Mouse (Mus musculus): ENCODE measurements at regions not wholly inside any gene's neighbourhood (a gene's known extent, or its start where the extent isn't known, plus 50 kb on each side); places are given as distances from the start of the nearest gene placed in this dataset.

DNA sequence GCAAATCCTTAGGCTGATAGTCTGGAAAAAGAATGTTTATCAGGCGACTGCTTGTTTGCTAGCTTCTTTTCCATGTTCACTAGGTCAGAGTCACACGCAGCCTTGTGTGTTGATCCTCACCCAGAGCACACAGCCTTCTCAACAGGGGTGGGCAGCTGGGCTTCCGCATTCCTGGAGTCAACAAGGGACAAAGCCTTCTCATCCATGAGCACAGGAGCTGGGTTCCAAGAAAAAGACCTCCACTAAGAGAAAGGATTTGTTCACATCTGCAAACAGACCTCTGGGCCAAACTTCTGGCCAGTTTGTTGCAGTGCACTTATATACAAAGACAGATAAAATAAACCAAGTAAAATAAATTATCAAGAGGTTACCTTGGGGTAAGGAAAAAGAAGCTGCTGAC is 65.6 kb upstream of the Gm45716 start:
- Histone ChIP-seq H3K27me3 (ENCODE audit: insufficient read depth, low read length) (no peaks in the 10 kb centered on the region), H3K4me1 (ENCODE audit: insufficient read depth, low read length) (no peaks in the 10 kb centered on the region), H3K9ac (replicated peaks; ENCODE audit: low read length) (no peak overlapping the region), H3K4me3 (ENCODE audit: low read length) (no peak overlapping the region), H3K9me3 (ENCODE audit: low read length) (no peaks in the 10 kb centered on the region), H3K36me3 (ENCODE audit: insufficient read depth, low read length) (no peaks in the 10 kb centered on the region), H3K27ac (no peak overlapping the region), H3K4me2 (ENCODE audit: low read depth, low read length) (no peak overlapping the region)
- 48% methylated on average over 3 of the region's 3 CpGs for WGBS
- ATAC-seq (no peak), DNase-seq (ENCODE audit: low spot score) (peak; percentile 15)
- TF ChIP-seq CTCF (IDR thresholded peaks at IDR 0.05; ENCODE audit: low read depth) = no peak

- DNase-seq (ENCODE audit: low spot score) (no peak), ATAC-seq (no peak)
- H3K9me3 ChIP-seq (ENCODE audit: low read length) = no peaks in the 10 kb centered on the region
- no peak overlapping the region for H3K9ac ChIP-seq (replicated peaks; ENCODE audit: low read length)
- H3K4me1 ChIP-seq (ENCODE audit: insufficient read depth, low read length) = no peaks in the 10 kb centered on the region
- H3K4me2 ChIP-seq (ENCODE audit: low read depth, low read length) = no peak overlapping the region
- WGBS = 53% methylated on average over 3 of the region's 3 CpGs
- H3K27me3 ChIP-seq (ENCODE audit: insufficient read depth, low read length) = no peaks in the 10 kb centered on the region
- no peak overlapping the region for H3K4me3 ChIP-seq (ENCODE audit: low read length)
- TF ChIP-seq CTCF (IDR thresholded peaks at IDR 0.05; ENCODE audit: low read depth) = 0 out of 2 replicates have a peak, but pooled peaks have one; percentile 5
- no peaks in the 10 kb centered on the region for H3K36me3 ChIP-seq (ENCODE audit: insufficient read depth, low read length)
- no peak overlapping the region for H3K27ac ChIP-seq
Measured at GRCm38 (mm10) chr11:90122709-90123108, 64.8 kb upstream of the Gm45716 start.

DNA sequence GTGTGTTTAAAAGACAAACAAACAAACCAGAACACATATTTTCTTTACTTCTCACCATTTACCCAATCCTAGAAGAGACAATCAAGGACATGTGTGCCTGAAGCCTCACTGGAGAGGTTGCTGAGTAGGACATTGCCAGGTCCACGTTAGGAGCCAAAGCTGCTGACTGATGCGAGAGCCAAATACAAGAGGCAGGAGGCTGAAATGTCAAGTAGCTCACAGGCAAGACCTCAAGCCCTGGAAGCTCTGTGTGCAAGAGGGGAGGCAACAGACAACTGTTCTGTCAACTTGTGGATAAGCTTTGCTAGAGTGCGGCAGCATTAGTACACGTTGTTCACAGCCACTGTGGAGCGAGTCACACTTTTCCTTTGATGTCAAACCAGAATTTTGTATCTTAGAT is 63.6 kb upstream of the Gm45716 start:
- Histone ChIP-seq H3K27ac (no peak overlapping the region), H3K4me3 (ENCODE audit: low read length) (no peak overlapping the region), H3K9ac (replicated peaks; ENCODE audit: low read length) (no peak overlapping the region), H3K4me1 (ENCODE audit: insufficient read depth, low read length) (no peaks in the 10 kb centered on the region), H3K9me3 (ENCODE audit: low read length) (no peaks in the 10 kb centered on the region), H3K4me2 (ENCODE audit: low read depth, low read length) (no peak overlapping the region), H3K27me3 (ENCODE audit: insufficient read depth, low read length) (no peaks in the 10 kb centered on the region), H3K36me3 (ENCODE audit: insufficient read depth, low read length) (no peaks in the 10 kb centered on the region)
- DNase-seq (ENCODE audit: low spot score) (no peak), ATAC-seq (no peak)
- TF ChIP-seq CTCF (IDR thresholded peaks at IDR 0.05; ENCODE audit: low read depth) = no peak
- 76% methylated on average over 5 of the region's 5 CpGs for WGBS

DNA sequence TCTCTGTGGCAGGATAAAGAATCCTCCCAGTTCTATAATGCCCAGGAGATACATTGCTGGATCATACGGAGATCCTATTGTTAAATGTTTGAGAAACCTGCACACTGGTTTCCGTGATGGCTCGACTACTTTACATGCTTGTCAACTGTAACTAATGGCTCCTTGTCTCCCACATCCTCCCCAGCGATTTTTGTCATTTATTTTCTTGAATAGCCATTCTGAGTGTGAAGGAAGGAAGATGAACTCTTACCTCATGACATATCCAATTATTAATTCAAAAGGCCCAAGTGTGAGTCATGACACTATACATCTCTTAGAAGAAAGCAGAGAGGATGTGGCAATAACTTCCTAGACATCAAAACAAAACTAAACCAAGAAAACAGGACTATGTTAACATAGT is 61.2 kb upstream of the Gm45716 start:
- ATAC-seq = no peak
- H3K36me3 ChIP-seq (ENCODE audit: insufficient read depth, low read length) = no peaks in the 10 kb centered on the region
- no peak overlapping the region for H3K4me3 ChIP-seq (ENCODE audit: low read length)
- no peak overlapping the region for H3K27ac ChIP-seq
- H3K9me3 ChIP-seq (ENCODE audit: low read length) = no peaks in the 10 kb centered on the region
- no peak overlapping the region for H3K4me2 ChIP-seq (ENCODE audit: low read depth, low read length)
- peaks cover 12% of the 10 kb centered on the region; the same call in 1 of the 2 replicates for H3K4me1 ChIP-seq (ENCODE audit: insufficient read depth, low read length)
- WGBS = 36% methylated on average over 4 of the region's 4 CpGs
- no peak for DNase-seq (ENCODE audit: low spot score)
- TF ChIP-seq CTCF (IDR thresholded peaks at IDR 0.05; ENCODE audit: low read depth) = no peak
- H3K27me3 ChIP-seq (ENCODE audit: insufficient read depth, low read length) = no peaks in the 10 kb centered on the region
- H3K9ac ChIP-seq (replicated peaks; ENCODE audit: low read length) = no peak overlapping the region

DNA sequence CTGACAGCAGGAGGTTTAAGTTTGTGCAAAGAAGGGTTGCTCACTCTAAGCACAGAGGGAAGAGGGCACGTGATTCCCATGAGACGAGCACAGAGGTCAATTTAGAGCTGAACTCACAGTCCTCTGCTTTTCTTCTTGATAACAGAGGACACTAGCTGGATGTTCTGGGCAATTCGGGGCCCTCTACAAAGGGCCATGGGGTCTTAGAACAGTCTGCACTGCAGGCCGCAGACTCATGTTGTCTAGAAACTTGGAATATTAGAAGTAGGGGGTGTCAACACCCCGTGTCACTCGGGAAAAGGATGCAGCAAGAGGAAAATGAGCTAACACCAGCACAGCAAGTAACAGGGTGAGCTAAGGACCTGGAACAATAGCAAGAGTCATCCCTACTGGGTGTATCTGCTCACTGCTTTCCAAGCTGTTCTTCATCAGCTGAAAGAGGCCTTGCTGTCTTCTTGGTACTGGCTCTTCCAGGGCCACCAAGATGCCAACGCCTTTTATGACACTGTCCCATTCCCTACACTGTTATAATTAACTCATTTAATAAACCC is 58.5 kb upstream of the Gm45716 start:
- no peaks in the 10 kb centered on the region for H3K9me3 ChIP-seq (ENCODE audit: low read length)

GRCm38 (mm10) chr11:90129793-90130624 is 57.5 kb upstream of the Gm45716 start:
- peak; percentile 23 for DNase-seq (ENCODE audit: low spot score)
- H3K27ac ChIP-seq = 0 out of 2 replicates have a peak overlapping the region, but pooled peaks have one; percentile 7
- H3K9me3 ChIP-seq (ENCODE audit: low read length) = no peaks in the 10 kb centered on the region
- ATAC-seq = 0 out of 2 replicates have a peak, but pooled peaks have one; percentile 51
- H3K4me2 ChIP-seq (ENCODE audit: low read depth, low read length) = peak overlapping the region; percentile 23; the same call in 1 of the 2 replicates
- H3K36me3 ChIP-seq (ENCODE audit: insufficient read depth, low read length) = no peaks in the 10 kb centered on the region
- H3K9ac ChIP-seq (replicated peaks; ENCODE audit: low read length) = no peak overlapping the region
- H3K27me3 ChIP-seq (ENCODE audit: insufficient read depth, low read length) = no peaks in the 10 kb centered on the region
- 24% methylated on average over 12 of the region's 12 CpGs for WGBS
- H3K4me1 ChIP-seq (ENCODE audit: insufficient read depth, low read length) = peaks cover 12% of the 10 kb centered on the region; the same call in 1 of the 2 replicates
- H3K4me3 ChIP-seq (ENCODE audit: low read length) = no peak overlapping the region
- no peak for TF ChIP-seq CTCF (IDR thresholded peaks at IDR 0.05; ENCODE audit: low read depth)

More for the DNA sequence above, 58.5 kb upstream of the Gm45716 start:
- H3K27ac ChIP-seq = no peak overlapping the region
- DNase-seq (ENCODE audit: low spot score) = no peak
- H3K27me3 ChIP-seq (ENCODE audit: insufficient read depth, low read length) = no peaks in the 10 kb centered on the region
- TF ChIP-seq CTCF (IDR thresholded peaks at IDR 0.05; ENCODE audit: low read depth) = no peak
- no peaks in the 10 kb centered on the region for H3K36me3 ChIP-seq (ENCODE audit: insufficient read depth, low read length)
- H3K4me3 ChIP-seq (ENCODE audit: low read length) = no peak overlapping the region
- no peak overlapping the region for H3K4me2 ChIP-seq (ENCODE audit: low read depth, low read length)
- ATAC-seq = no peak
- H3K9ac ChIP-seq (replicated peaks; ENCODE audit: low read length) = no peak overlapping the region
- H3K4me1 ChIP-seq (ENCODE audit: insufficient read depth, low read length) = peaks cover 12% of the 10 kb centered on the region; the same call in 1 of the 2 replicates
- WGBS = 65% methylated on average over 7 of the region's 7 CpGs

DNA sequence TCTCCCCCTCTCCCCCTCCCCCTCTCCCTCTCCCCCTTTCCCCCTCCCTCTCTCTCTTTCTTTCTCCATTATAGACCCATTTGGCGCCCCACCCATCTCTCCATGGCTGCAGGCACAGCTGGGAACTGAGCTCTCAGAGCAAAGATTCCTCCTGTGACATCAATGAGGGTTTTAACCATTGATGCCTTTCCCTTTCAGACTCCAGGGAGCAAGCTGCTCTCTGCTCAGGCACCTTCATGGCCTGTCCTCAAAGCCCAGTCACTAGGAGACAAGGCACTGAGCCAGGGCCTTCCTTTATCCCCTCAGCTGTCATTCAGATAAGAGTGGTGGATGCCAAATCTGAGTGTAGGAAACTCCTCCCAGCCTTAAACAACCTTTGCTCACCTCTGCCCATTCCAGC is 56.8 kb upstream of the Gm45716 start:
- ATAC-seq (peak; percentile 76), DNase-seq (ENCODE audit: low spot score) (peak; percentile 58)
- Histone ChIP-seq H3K4me2 (ENCODE audit: low read depth, low read length) (no peak overlapping the region), H3K27me3 (ENCODE audit: insufficient read depth, low read length) (no peaks in the 10 kb centered on the region), H3K4me1 (ENCODE audit: insufficient read depth, low read length) (peaks cover 12% of the 10 kb centered on the region; the same call in 1 of the 2 replicates), H3K27ac (no peak overlapping the region), H3K4me3 (ENCODE audit: low read length) (no peak overlapping the region), H3K36me3 (ENCODE audit: insufficient read depth, low read length) (no peaks in the 10 kb centered on the region), H3K9me3 (ENCODE audit: low read length) (no peaks in the 10 kb centered on the region), H3K9ac (replicated peaks; ENCODE audit: low read length) (no peak overlapping the region)
- 17% methylated on average over 1 of the region's 1 CpGs for WGBS
- no peak for TF ChIP-seq CTCF (IDR thresholded peaks at IDR 0.05; ENCODE audit: low read depth)
